Comparison of ENCODE assay signal across 19 mouse cellular contexts in genomic region chrX:131434155-131434554, GRCm38 (mm10).
DNase-seq lines count a peak whose midpoint lies in the region; ATAC-seq and TF ChIP-seq lines count a peak whose summit lies in the region.
"Had no signal": no experiment of that assay in that cellular context is flagged by ENCODE, and none has a peak within 500 bp of the region (broad histone marks: within the 10 kb centered on the region; RNA-seq: fewer than 3 reads in every experiment).

No protein-coding gene starts in this region.

- no peak for TF ChIP-seq POLR2A in MEL (IDR thresholded peaks at IDR 0.05; ENCODE audit: control insufficient read depth in 1 of 2, insufficient read depth in 1 of 2, low read depth in 1 of 2, low read length in 2 of 2, poor library complexity in 1 of 2)

- TF ChIP-seq CTCF in MEL (IDR thresholded peaks at IDR 0.05 in 2 of 3, conservative IDR thresholded peaks at IDR 0.05 in 1 of 3; ENCODE audit: control insufficient read depth in 1 of 3, insufficient read depth in 1 of 3, low read depth in 2 of 3, low read length in 3 of 3, poor library complexity in 1 of 3, severe bottlenecking in 1 of 3), result no peak

- no peak overlapping the region for H3K4me2 ChIP-seq in forebrain, embryonic 13.5 days
- no peak overlapping the region for H3K4me2 ChIP-seq in forebrain, embryonic 11.5 days (ENCODE audit: low read depth, low read length, severe bottlenecking)
- no peak overlapping the region for H3K4me2 ChIP-seq in liver, embryonic 12.5 days
- H3K4me2 ChIP-seq: embryonic facial prominence, embryonic 13.5 days; heart, embryonic 11.5 days; heart, embryonic 15.5 days; hindbrain, embryonic 15.5 days had no signal

- no peaks in the 10 kb centered on the region for H3K36me3 ChIP-seq in forebrain, embryonic 13.5 days (ENCODE audit: poor library complexity, severe bottlenecking)
- no peaks in the 10 kb centered on the region for H3K36me3 ChIP-seq in forebrain, embryonic 11.5 days (ENCODE audit: control insufficient read depth, insufficient read depth, low read length)
- no peaks in the 10 kb centered on the region for H3K36me3 ChIP-seq in MEL (ENCODE audit: control insufficient read depth in 1 of 2, insufficient read depth in 2 of 2, low read length in 2 of 2)
- H3K36me3 ChIP-seq in liver, embryonic 12.5 days, result no peaks in the 10 kb centered on the region
- H3K36me3 ChIP-seq: embryonic facial prominence, embryonic 13.5 days; heart, embryonic 15.5 days; hindbrain, embryonic 15.5 days had no signal

- peak; percentile 41; the same call in 1 of the 2 replicates for ATAC-seq in forebrain, embryonic 13.5 days
- ATAC-seq in forebrain, embryonic 11.5 days (replicated peaks; ENCODE audit: low FRiP score), result no peak
- no peak for ATAC-seq in liver, embryonic 12.5 days
- ATAC-seq: forebrain, postnatal 0 days had no signal

- no peaks in the 10 kb centered on the region for H3K4me1 ChIP-seq in forebrain, embryonic 13.5 days
- H3K4me1 ChIP-seq in forebrain, embryonic 11.5 days (replicated peaks; ENCODE audit: control insufficient read depth, insufficient read depth, low read length), result no peaks in the 10 kb centered on the region
- no peaks in the 10 kb centered on the region for H3K4me1 ChIP-seq in MEL (ENCODE audit: control insufficient read depth in 1 of 2, insufficient read depth in 2 of 2, low read length in 2 of 2)
- H3K4me1 ChIP-seq in liver, embryonic 12.5 days, result no peaks in the 10 kb centered on the region
- H3K4me1 ChIP-seq: embryonic facial prominence, embryonic 13.5 days; heart, embryonic 15.5 days; hindbrain, embryonic 15.5 days had no signal

- TF ChIP-seq EP300 in MEL (IDR thresholded peaks at IDR 0.05; ENCODE audit: low read depth in 1 of 2, low read length in 2 of 2), result 0 out of 4 replicates have a peak, but pooled peaks of 1 of the 2 experiments have one; percentile 23

- no peak overlapping the region for H3K27ac ChIP-seq in forebrain, embryonic 13.5 days
- no peak overlapping the region for H3K27ac ChIP-seq in forebrain, embryonic 11.5 days (ENCODE audit: low read depth, low read length)
- no peak overlapping the region for H3K27ac ChIP-seq in MEL (ENCODE audit: control insufficient read depth, low read depth, low read length)
- H3K27ac ChIP-seq in liver, embryonic 12.5 days, result no peak overlapping the region
- H3K27ac ChIP-seq: embryonic facial prominence, embryonic 13.5 days; heart, adult 2 months; heart, embryonic 15.5 days; hindbrain, embryonic 15.5 days had no signal

- intact Hi-C loops in left cerebral cortex, postnatal 4 days (cut with DNase I), result no loop called here
- intact Hi-C loops in left cerebral cortex, postnatal 36 days (cut with DNase I), result no loop called here

- no peak for TF ChIP-seq RAD21 in MEL (IDR thresholded peaks at IDR 0.05; ENCODE audit: low read depth, low read length)

- no peak for DNase-seq in forebrain, embryonic 11.5 days (ENCODE audit: low spot score)
- peak; percentile 9 for DNase-seq in left cerebral cortex, postnatal 4 days
- no peak for DNase-seq in left cerebral cortex, postnatal 36 days (ENCODE audit: low spot score in 2 of 2)
- DNase-seq in MEL (ENCODE audit: low read depth, low spot score), result no peak
- peak; percentile 24 for DNase-seq in brain, adult 2 months (ENCODE audit: low read depth, low spot score)
- DNase-seq: adrenal gland, adult 8-10 months; adrenal gland, postnatal 36 days; cerebellum, adult 18-20 months; forebrain, postnatal 0 days; gastrocnemius, postnatal 14 days; heart, adult 2 months; heart, postnatal 14 days; kidney, adult 11 months had no signal

- no peaks in the 10 kb centered on the region for H3K9me3 ChIP-seq in forebrain, embryonic 13.5 days (replicated peaks)
- H3K9me3 ChIP-seq in forebrain, embryonic 11.5 days (ENCODE audit: control insufficient read depth, low read length), result no peaks in the 10 kb centered on the region
- no peaks in the 10 kb centered on the region for H3K9me3 ChIP-seq in MEL (replicated peaks; ENCODE audit: insufficient read depth, low read length)
- no peaks in the 10 kb centered on the region for H3K9me3 ChIP-seq in liver, embryonic 12.5 days (replicated peaks)
- H3K9me3 ChIP-seq: embryonic facial prominence, embryonic 13.5 days; heart, embryonic 15.5 days; hindbrain, embryonic 15.5 days had no signal

- no peak overlapping the region for H3K9ac ChIP-seq in forebrain, embryonic 13.5 days
- H3K9ac ChIP-seq in forebrain, embryonic 11.5 days (ENCODE audit: low read length), result no peak overlapping the region
- H3K9ac ChIP-seq in MEL (ENCODE audit: control insufficient read depth, low read depth, low read length, poor library complexity, severe bottlenecking), result no peak overlapping the region
- no peak overlapping the region for H3K9ac ChIP-seq in liver, embryonic 12.5 days
- H3K9ac ChIP-seq: embryonic facial prominence, embryonic 13.5 days; forebrain, postnatal 0 days; heart, embryonic 15.5 days; hindbrain, embryonic 15.5 days had no signal

- H3K4me3 ChIP-seq in forebrain, embryonic 13.5 days, result no peak overlapping the region
- H3K4me3 ChIP-seq in forebrain, embryonic 11.5 days (ENCODE audit: low read depth, low read length), result no peak overlapping the region
- H3K4me3 ChIP-seq in MEL (ENCODE audit: control insufficient read depth in 1 of 2, insufficient read depth in 1 of 2, low read depth in 2 of 2, low read length in 2 of 2), result no peak overlapping the region
- H3K4me3 ChIP-seq in liver, embryonic 12.5 days, result no peak overlapping the region
- H3K4me3 ChIP-seq: embryonic facial prominence, embryonic 13.5 days; heart, adult 2 months; heart, embryonic 15.5 days; hindbrain, embryonic 15.5 days had no signal

- H3K79me2 ChIP-seq in MEL (ENCODE audit: control insufficient read depth, insufficient read depth, low read length, poor library complexity), result no peaks in the 10 kb centered on the region

- H3K27me3 ChIP-seq in forebrain, embryonic 13.5 days, result no peaks in the 10 kb centered on the region
- H3K27me3 ChIP-seq in forebrain, embryonic 11.5 days (ENCODE audit: control insufficient read depth, insufficient read depth, low read length), result no peaks in the 10 kb centered on the region; the same call in 1 of the 2 replicates
- H3K27me3 ChIP-seq in MEL (ENCODE audit: control insufficient read depth in 1 of 2, insufficient read depth in 2 of 2, low read length in 2 of 2), result no peaks in the 10 kb centered on the region
- no peaks in the 10 kb centered on the region for H3K27me3 ChIP-seq in liver, embryonic 12.5 days (replicated peaks)
- H3K27me3 ChIP-seq: embryonic facial prominence, embryonic 13.5 days; heart, embryonic 15.5 days; hindbrain, embryonic 15.5 days had no signal

- WGBS in forebrain, embryonic 13.5 days, result 29% methylated on average over 1 of the region's 1 CpGs
- WGBS in forebrain, embryonic 11.5 days, result 74% methylated on average over 1 of the region's 1 CpGs
- WGBS in liver, embryonic 12.5 days (ENCODE audit: insufficient replicate concordance), result 74% methylated on average over 1 of the region's 1 CpGs

TF ChIP-seq in MEL, 35 proteins besides CTCF, POLR2A, EP300 and RAD21:
- no peak for TF ChIP-seq NELFE (IDR thresholded peaks at IDR 0.05; ENCODE audit: low read depth, low read length)
- 0 out of 2 replicates have a peak, but pooled peaks have one; percentile 52 for TF ChIP-seq ZNF384 (IDR thresholded peaks at IDR 0.05; ENCODE audit: low read depth, low read length)
- TF ChIP-seq USF1 (IDR thresholded peaks at IDR 0.05; ENCODE audit: low read depth, low read length), result 0 out of 2 replicates have a peak, but pooled peaks have one; percentile 39
- TF ChIP-seq RCOR1 (IDR thresholded peaks at IDR 0.05; ENCODE audit: low read depth, low read length), result no peak
TF ChIP-seq in MEL: peak in this region for 2.

Comparison
In these comparisons a context has a peak if more than half of its experiments do, and no peak if none do; other contexts are left out.
1. DNase-seq: peak in left cerebral cortex, postnatal 4 days (single experiment) and brain, adult 2 months (single experiment); none in forebrain, embryonic 11.5 days (single experiment), left cerebral cortex, postnatal 36 days (0 of 2) and MEL (single experiment).